Mouse (Mus musculus) cerebellum, adult 2 months (tissue): ENCODE data around the gene Itsn2.

Experiments
- CTCF ChIP-seq: fragments of 200-500 bp; IDR thresholded peaks from 2 replicates; pipeline ENCODE4 v1.5.1; 2011; ENCODE audit warnings: low read depth, mild to moderate bottlenecking, control low read depth, low read length, moderate library complexity, borderline replicate concordance; ENCODE audit not compliant: insufficient read depth
- POLR2A ChIP-seq: fragments of 200-500 bp; IDR thresholded peaks from 2 replicates; pipeline ENCODE4 v1.6.1; 2011; ENCODE audit warnings: low read length, control low read depth, borderline replicate concordance; ENCODE audit not compliant: insufficient read depth

DNA sequence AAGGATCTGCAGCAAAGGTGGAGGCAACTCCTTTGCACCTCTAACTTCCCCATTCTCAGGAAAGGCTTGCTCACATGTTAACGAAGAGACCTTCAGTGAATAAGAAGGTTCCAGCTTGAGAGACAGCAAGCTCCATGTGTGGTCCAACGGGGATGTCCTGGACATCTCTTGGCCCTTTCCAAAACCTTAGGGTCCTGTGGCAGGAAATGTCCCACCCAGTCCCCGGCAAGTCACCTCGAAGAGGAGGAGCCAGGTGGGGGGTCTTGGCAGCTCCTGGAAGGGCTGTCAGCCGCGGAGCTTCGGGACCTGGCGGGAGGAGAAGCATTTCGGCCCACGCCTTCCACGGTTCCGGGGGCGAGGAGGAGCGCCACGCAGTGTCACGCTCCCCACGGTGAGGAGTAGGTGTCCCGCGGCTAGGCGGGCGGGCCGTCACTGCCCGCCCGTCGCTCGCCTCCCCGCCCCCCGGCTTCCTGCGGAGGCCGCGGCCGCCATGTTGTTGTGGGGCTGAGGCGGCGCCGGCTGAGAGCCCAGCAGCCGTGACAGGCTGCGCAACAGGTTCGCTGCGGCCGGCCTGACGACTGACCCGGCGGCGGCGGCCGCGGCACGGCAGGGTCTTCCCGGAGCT lies at the start of gene Itsn2, which contains the start of gene Gm3625:
- no peak for TF ChIP-seq POLR2A
- TF ChIP-seq CTCF, result no peak
